Mouse (Mus musculus) cortical plate, adult 2 months (tissue): ENCODE results near the gene Mthfsd. TPM values are rescaled to one million over a fixed set of nuclear protein-coding genes. Genes with fewer than 3 reads are reported as not detected.

Experiments
- H3K27ac ChIP-seq: fragments of 200-500 bp; 2 replicates; pipeline ENCODE4 v1.5.1; 2012; ENCODE audit warnings: low read length, control low read depth, inconsistent platforms; ENCODE audit not compliant: insufficient read depth
- H3K4me1 ChIP-seq: fragments of 200-500 bp; 2 replicates; pipeline ENCODE4 v1.6.1; 2011; ENCODE audit warnings: low read length; ENCODE audit not compliant: control insufficient read depth, insufficient read depth
- H3K4me3 ChIP-seq: fragments of 200-500 bp; 2 replicates; pipeline ENCODE4 v1.5.1; 2011; ENCODE audit warnings: mild to moderate bottlenecking, low read length, control low read depth; ENCODE audit not compliant: insufficient read depth
- CTCF ChIP-seq: fragments of 200-500 bp; IDR thresholded peaks from 2 replicates; pipeline ENCODE4 v1.5.1; 2011; ENCODE audit warnings: mild to moderate bottlenecking, control low read depth, low read length; ENCODE audit not compliant: insufficient read depth; ENCODE audit errors: extremely low read depth
- POLR2A ChIP-seq: fragments of 200-500 bp; IDR thresholded peaks from 2 replicates; pipeline ENCODE4 v1.6.1; 2011; ENCODE audit warnings: mild to moderate bottlenecking, low read length, control low read depth; ENCODE audit not compliant: insufficient read depth; ENCODE audit errors: extremely low read depth
- polyA plus RNA-seq: library from polyadenylated mRNA; depleted of rRNA; stranded (reverse); fragments of >200 nt; gene quantifications from 2 replicates; pipeline ENCODE4 v1.2.3, GENCODE M21; 2012

Mthfsd gene
- polyA plus RNA-seq, 1 experiment: 95.8 TPM

DNA sequence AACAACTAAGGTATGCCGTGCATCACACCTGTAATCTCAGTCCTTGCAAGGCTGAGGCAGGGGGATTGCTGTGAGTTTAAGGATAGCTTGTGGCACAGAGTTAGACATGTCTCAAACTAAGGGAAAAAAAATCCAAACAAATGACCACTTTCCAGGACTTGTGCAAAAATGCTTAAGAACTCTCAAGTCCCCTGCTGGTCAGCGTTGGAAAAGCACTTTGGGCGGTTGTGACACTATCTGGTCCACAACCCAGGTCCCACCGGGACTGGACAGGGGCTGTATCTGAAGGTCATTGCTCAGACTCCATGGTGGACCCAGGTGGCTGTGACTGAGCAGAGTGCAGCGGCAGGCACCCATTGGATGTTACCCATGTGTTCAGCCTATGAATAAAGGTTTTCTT is 22.3 kb upstream of the Mthfsd start:
- no peak overlapping the region for H3K4me3 ChIP-seq
- no peaks in the 10 kb centered on the region for H3K4me1 ChIP-seq
- TF ChIP-seq POLR2A (no peak), CTCF (peak; percentile 18; the same call in 1 of the 2 replicates)
- H3K27ac ChIP-seq: no peak overlapping the region

DNA sequence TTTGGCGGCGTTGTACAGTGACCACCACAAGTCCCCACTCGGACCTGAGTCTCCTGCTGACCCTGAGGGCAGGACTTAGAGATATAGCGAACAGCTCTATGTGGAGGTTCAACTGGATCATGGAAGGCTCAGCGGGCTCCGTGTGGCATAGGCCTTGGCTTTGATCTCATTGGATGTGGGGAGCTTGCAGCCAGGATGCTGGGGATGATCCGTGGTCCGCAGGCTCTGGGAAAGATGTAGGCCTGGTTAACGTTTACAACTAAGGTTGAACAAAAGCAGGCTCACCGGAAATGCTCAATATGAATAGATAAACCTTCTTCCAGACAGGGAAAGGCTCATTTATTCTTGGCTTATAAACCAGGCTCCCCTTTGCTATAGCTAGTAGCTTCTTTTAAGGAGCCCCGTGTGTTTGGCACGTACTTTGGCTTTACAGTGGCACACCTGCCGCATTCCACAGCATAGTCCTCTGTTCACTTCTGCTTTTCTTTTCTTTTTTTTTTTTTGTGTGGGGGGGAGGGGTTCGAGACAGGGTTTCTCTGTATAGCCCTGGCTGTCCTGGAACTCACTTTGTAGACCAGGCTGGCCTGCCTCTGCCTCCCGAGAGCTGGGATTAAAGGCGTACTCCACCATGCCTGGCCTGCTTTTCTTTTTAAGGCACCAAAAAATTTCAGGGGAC is 21.2 kb upstream of the Mthfsd start:
- Histone ChIP-seq H3K4me1 (no peaks in the 10 kb centered on the region), H3K27ac (no peak overlapping the region), H3K4me3 (no peak overlapping the region)
- TF ChIP-seq POLR2A (no peak), CTCF (no peak)

DNA sequence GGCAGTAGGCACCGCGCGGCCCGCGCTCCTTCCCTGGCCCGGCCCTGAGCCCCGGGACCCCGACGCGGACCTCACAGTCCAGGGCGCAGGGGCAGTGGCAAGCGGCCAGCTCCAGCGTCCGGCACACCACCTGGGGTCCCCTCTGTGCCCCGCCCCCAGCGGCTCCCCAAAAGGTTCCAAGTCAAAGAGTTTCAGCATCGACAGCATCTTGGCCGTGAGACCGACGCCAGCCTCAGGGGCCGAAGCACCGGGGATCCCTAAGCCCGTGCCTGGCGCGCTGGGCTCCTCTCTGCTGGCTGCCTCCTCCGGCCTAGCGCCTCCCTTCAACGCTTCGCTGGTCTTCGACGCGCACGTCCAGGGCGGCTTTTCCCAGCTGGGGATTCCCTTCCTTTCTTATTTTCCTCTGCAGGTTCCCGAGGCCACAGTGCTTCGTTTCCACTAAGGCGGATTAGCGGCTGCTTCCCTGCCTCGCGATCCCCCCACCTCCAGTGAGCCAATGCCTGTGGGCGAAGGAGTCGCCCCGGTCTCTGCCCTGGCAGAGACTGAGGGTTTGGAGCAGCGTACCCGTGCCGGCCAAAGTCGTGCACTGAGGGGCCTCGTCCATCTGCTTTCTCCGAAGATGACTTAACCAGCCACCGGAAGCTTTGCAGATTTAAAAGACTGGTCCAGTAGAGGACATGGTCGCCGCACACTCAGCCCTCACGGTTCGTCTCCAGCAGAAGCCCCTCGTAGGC is 20.5 kb upstream of the Mthfsd start:
- TF ChIP-seq POLR2A (no peak), CTCF (no peak)
- Histone ChIP-seq H3K27ac (no peak overlapping the region), H3K4me3 (no peak overlapping the region), H3K4me1 (no peaks in the 10 kb centered on the region)

DNA sequence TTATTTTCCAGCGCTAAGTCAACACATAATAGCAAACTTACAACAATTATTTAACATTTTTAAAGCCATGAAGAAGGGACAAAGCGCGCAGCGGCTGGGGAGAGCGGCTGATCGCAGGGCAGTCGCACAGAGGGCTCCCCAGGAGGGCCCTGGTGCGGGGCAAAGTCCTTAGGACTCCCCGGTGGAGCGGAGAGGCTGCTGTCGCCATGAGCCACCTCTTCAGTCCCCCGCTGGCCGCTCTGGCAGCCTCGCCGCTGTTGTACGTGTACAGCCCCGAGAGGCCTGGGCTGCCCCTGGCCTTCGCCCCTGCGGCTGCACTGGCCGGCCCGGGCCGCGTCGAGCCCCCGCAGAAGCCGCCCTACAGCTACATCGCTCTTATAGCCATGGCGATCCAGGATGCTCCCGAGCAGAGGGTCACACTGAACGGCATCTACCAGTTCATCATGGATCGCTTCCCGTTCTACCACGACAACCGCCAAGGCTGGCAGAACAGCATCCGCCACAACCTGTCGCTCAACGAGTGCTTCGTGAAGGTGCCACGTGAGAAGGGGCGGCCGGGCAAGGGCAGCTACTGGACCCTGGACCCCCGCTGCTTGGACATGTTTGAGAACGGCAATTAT is 19.7 kb upstream of the Mthfsd start, which contains the start of gene Foxl1:
Gene Foxl1, plus strand, starts transcription at position 185 of the 620 bp plus-strand sequence.
- no peak within 1 kb of the TSS for H3K4me3 ChIP-seq
- H3K27ac ChIP-seq: no peak within 1 kb of the TSS
- no peaks in the 10 kb centered on the region for H3K4me1 ChIP-seq
- TF ChIP-seq CTCF: no peak
- no peak for TF ChIP-seq POLR2A

DNA sequence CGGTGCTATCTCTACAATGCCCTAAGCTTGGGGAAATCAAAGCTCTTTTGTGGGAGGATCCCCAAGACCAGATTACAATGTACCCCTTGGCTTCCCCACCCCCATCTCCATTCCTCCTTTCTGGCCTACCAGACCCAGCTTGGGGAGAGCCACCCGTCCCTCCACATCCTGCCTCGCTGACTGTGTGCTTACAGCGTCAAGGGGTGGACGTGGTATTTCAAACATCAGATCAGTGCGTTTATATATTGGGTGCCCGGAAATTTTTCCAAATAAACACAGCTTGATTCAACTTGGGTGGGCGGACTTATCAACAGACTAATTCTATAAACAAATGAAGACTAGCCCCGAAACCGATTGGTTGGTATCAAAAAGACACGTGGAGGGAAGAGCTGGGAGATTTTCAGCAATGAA is 19.1 kb upstream of the Mthfsd start:
- no peak overlapping the region for H3K27ac ChIP-seq
- TF ChIP-seq CTCF (no peak), POLR2A (no peak)
- H3K4me1 ChIP-seq: no peaks in the 10 kb centered on the region
- no peak overlapping the region for H3K4me3 ChIP-seq

DNA sequence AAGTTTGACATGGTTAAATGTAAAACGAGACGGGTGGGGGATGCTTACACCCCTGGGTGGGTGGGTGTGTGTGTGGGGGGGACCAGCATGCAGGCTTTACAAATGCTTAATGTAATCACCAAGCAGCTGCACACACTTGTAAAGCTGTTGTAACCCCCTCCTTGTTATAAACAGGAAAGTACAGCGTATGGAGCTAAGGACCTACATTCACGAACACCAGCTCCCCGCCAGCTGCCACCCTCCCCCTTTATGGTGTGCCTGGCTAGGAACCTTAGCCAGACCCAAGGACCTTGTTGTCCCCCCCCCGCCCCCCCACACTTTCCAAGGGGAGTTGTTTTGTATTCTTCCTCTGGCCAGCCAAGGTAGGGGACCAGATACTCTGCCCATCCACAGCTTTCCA is 18.5 kb upstream of the Mthfsd start:
- H3K4me1 ChIP-seq: no peaks in the 10 kb centered on the region
- no peak overlapping the region for H3K4me3 ChIP-seq
- no peak overlapping the region for H3K27ac ChIP-seq
- no peak for TF ChIP-seq CTCF
- TF ChIP-seq POLR2A: no peak

DNA sequence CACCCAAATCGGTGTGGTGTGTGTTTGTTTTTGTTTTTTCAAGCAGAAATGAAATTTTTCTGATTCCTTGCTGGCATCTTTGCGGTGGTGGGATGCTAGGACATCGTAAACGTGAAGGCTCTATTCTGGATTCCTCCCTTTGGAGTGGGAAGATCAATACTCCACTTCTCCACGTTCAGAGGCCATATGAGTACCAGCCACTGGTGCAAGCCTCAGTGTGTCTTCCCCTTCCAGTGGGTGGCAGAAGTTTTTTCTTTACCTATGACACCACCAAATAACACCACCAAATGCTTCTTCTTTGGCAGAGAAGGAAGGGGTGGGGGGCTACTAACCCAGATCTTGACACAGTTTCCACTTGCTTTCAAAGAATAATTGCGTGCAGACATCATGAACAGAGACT is 18.0 kb upstream of the Mthfsd start:
- TF ChIP-seq POLR2A: no peak
- TF ChIP-seq CTCF: no peak
- Histone ChIP-seq H3K27ac (no peak overlapping the region), H3K4me1 (no peaks in the 10 kb centered on the region), H3K4me3 (no peak overlapping the region)

DNA sequence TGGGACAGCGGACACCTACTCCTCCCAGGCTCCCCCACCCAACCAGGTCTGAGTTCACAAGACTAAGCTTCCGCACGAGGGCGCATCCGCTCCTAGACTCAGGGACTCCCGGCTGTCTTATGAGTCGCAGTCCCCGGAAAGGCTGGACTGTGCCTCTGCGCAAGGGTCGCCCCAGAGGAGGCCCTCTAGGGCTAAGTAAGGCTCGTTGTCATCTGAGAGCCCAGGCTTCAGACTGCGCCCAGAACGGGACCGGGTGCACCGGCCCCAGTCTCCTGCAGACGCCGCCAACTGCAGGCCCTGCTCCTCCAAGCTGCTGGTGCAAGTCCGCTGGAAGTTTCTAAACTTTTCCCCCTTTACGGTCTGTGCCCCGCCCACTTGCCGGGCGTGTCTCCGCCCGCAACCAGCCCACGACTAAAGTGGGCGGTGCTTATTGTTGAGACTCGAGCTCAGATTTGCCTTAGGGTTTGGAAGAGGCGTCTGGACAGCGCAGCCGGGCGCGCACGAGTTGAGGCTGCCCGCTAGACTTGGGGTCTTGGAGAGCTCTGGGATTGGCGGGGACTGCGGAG is 17.2 kb upstream of the Mthfsd start:
- Histone ChIP-seq H3K27ac (no peak overlapping the region), H3K4me3 (no peak overlapping the region), H3K4me1 (no peaks in the 10 kb centered on the region)
- TF ChIP-seq POLR2A: no peak
- TF ChIP-seq CTCF: 0 out of 2 replicates have a peak, but pooled peaks have one; percentile 36

DNA sequence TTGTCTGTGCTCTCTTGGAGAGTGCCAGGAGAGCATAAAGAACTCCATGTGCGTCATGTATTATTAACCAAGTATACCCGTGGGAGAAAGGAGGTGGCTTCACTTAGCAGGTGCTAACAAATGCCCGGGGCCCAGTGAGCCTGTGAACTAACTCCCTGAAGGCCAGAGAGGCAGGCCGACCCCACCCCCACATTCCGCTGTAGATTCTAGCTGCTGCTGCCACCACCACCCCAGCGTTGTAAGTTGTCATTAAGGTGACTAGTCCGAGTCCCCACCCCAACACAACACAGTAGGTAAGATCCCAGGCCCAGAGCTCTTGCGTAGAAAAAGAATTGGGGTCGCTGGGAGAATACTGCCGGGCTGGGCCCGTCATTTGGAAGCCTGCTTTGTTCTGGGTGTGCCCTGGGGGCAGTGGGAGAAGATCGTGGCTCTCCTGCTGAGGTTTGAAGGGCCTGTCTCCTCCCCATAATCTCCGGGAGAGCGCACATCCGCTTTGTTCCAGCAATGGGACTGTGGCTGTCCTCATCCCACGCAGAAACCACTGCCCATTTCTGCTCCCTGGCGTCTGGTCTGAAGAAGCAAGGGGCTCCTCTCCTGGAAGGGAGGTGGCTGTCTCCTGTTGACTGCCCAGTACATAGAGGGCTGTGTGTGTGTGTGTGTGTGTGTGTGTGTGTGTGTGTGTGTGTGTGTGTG is 16.5 kb upstream of the Mthfsd start:
- no peak overlapping the region for H3K4me3 ChIP-seq
- no peak overlapping the region for H3K27ac ChIP-seq
- no peak for TF ChIP-seq CTCF
- no peak for TF ChIP-seq POLR2A
- H3K4me1 ChIP-seq: no peaks in the 10 kb centered on the region

DNA sequence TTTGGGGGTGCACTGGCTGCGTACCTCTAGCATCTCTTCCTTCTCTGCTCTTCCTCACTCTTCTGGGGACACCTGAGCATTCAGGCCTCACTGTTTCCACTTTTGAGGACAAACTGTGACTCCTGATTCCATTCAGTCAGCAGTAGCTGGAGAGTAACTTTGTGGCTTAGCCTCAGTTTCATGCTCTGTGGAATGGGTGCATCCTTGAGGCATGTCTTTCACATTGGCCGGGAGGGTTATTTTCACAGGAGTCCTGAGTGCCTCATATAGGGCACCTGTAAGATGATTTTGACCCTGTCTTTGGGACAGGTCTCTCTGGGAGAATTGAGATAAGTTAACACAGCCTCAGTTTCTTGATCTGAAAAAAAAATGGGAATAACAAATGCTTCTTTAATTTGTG is 14.9 kb upstream of the Mthfsd start:
- Histone ChIP-seq H3K27ac (no peak overlapping the region), H3K4me1 (no peaks in the 10 kb centered on the region), H3K4me3 (no peak overlapping the region)
- TF ChIP-seq POLR2A (no peak), CTCF (no peak)
